Mouse (Mus musculus) forebrain, embryonic 14.5 days (tissue): ENCODE measurements around the gene Arhgap17. TPM values are rescaled to one million over a fixed set of nuclear protein-coding genes. Genes with fewer than 3 reads are reported as not detected.

Experiments
- ATAC-seq: fragments of 200-750 bp; cut with Nextera tagmentation; 2 replicates; pipeline ENCODE4 v1.8.0; 2017; ENCODE audit warnings: mild to moderate bottlenecking, moderate library complexity
- DNase-seq: peaks from one replicate; pipeline ENCODE4 v3.0.0-alpha.2; 2015; ENCODE audit warnings: low spot score
- H3K27ac ChIP-seq: fragments of 300-500 bp; sonication (generic); 2 replicates; pipeline ENCODE4 v1.5.1; 2014; ENCODE audit warnings: low read depth, mild to moderate bottlenecking, control low read depth, low read length, moderate library complexity
- H3K27me3 ChIP-seq: fragments of 300-500 bp; sonication (generic); replicated peaks from 2 replicates; pipeline ENCODE4 v1.6.1; 2014; ENCODE audit warnings: low read length, control low read depth, mixed read lengths; ENCODE audit not compliant: control insufficient read depth, insufficient read depth
- H3K36me3 ChIP-seq: fragments of 300-500 bp; sonication (generic); 2 replicates; pipeline ENCODE4 v1.6.1; 2014; ENCODE audit warnings: low read length, control low read depth; ENCODE audit not compliant: control insufficient read depth, insufficient read depth
- H3K4me1 ChIP-seq: fragments of 300-500 bp; sonication (generic); 2 replicates; pipeline ENCODE4 v1.6.1; 2014; ENCODE audit warnings: antibody characterized with exemption, low read length, control low read depth; ENCODE audit not compliant: control insufficient read depth, insufficient read depth
- H3K4me2 ChIP-seq: fragments of 300-500 bp; sonication (generic); 2 replicates; pipeline ENCODE4 v1.6.1; 2014; ENCODE audit warnings: mild to moderate bottlenecking, control low read depth, low read length
- H3K4me3 ChIP-seq: fragments of 300-500 bp; sonication (generic); 2 replicates; pipeline ENCODE4 v1.5.1; 2014; ENCODE audit warnings: low read depth, low read length, control low read depth
- H3K9ac ChIP-seq: fragments of 300-500 bp; sonication (generic); 2 replicates; pipeline ENCODE4 v1.6.1; 2014; ENCODE audit warnings: mild to moderate bottlenecking, low read length, control low read depth, moderate library complexity
- H3K9me3 ChIP-seq: fragments of 300-500 bp; sonication (generic); replicated peaks from 2 replicates; pipeline ENCODE4 v1.6.1; 2016; ENCODE audit warnings: low read length, control low read depth, mixed read lengths; ENCODE audit not compliant: control insufficient read depth
- WGBS: fragments of 180-500 bp; shearing (Covaris S2); extraction: QIAGEN DNeasy Blood & Tissue Kit; methylation state at CpG from one replicate; pipeline ENCODE4 v1.1.7; 2014; 5-methylcytosine and 5-hydroxymethylcytosine counted together
- polyA plus RNA-seq: library from polyadenylated mRNA; unstranded; fragments of >200 nt; fragmentation: Nextera tagmentation; extraction: Ambion mirVana; gene quantifications from 2 replicates; pipeline ENCODE4 v1.2.1, GENCODE M21; 2014

The Arhgap17 gene
- polyA plus RNA-seq, 1 experiment from 2014 or later: 8.5 TPM

DNA sequence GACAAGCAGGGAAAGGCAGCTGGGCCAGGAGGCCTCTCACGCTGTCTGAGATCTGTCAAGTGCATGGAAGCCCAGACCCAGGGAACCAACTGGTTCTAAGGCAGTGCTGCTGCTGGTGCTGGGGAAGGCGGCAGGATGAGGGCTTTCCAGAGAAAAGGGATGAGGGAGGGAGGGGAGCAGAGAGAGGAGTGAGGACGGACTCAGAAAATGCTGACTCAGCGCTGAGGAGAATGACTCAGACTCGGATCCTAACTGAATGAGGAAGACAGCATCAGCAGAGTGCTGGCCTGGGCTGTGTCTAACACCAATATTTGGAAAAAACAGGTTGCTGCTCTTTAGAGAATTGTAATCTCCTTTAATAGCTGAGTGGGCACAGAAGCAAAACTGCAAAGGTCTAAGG lies 57.9 kb downstream of the Arhgap17 start:
- Histone ChIP-seq H3K4me1 (no peaks in the 10 kb centered on the region), H3K9ac (no peak overlapping the region)
- 70% methylated on average over 5 of the region's 5 CpGs for WGBS

DNA sequence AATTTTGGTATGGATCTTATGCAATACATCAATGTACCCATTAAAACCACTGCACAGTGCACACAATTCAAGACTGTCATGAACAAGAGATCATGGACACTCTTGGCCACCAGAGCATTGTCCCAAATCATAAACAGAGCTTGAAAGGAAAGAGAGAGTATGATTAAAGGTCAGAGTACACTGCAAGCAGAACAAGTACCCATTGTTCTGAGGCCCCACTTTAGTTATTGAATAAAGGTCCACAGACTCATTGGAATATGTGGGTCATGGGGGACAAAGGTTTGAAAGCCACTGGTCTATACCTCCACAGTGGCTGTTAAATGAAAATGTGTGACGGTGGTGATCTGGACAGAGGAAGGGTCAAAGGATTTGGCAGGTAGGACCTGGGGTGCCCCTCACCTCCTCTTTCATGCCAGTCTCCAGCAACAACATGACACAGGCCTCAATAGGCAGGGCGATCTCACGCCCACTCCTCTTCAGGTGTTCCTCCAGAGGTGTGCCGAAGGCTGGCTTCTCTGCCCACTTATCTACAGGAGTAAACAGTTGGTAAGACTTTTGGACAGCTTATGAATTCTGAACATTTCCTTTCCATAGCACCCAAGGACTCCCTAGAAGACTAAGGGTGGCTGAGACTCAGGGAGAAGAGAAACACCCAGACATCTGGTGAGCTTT lies 61.7 kb downstream of the Arhgap17 start:
- no peak for DNase-seq
- no peaks in the 10 kb centered on the region for H3K9me3 ChIP-seq
- H3K4me2 ChIP-seq: no peak overlapping the region
- H3K4me3 ChIP-seq: no peak overlapping the region
- no peak overlapping the region for H3K9ac ChIP-seq
- H3K27me3 ChIP-seq: no peaks in the 10 kb centered on the region
- no peaks in the 10 kb centered on the region for H3K4me1 ChIP-seq
- H3K36me3 ChIP-seq: peaks cover 87% of the 10 kb centered on the region
- WGBS: 94% methylated on average over 4 of the region's 4 CpGs
- no peak overlapping the region for H3K27ac ChIP-seq
- no peak for ATAC-seq

More for the DNA sequence above, 57.9 kb downstream of the Arhgap17 start:
- ATAC-seq (no peak), DNase-seq (no peak)
- Histone ChIP-seq H3K9me3 (no peaks in the 10 kb centered on the region), H3K27ac (no peak overlapping the region), H3K27me3 (no peaks in the 10 kb centered on the region), H3K4me2 (no peak overlapping the region), H3K4me3 (no peak overlapping the region), H3K36me3 (peaks cover 75% of the 10 kb centered on the region)

DNA sequence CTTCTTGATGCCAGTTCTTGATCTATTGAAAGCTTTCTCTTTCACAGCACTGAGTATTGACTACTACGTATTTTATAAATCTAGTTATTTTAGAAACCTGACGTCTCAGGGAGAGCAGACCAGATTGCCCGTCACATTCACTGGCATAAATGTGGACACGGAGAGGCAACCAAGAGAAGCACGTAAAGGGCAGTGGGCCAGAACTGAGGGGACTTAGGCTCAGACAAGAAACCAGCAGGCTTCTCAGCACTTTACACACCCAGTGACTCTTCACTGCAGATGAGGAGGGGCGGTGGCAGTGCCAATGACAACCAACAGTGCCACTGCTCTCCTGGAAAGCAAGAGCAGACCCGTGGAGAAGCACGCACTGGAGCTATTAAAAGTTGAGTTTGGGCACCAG lies 62.5 kb downstream of the Arhgap17 start:
- Histone ChIP-seq H3K9ac (no peak overlapping the region), H3K4me2 (no peak overlapping the region), H3K4me1 (no peaks in the 10 kb centered on the region), H3K27ac (no peak overlapping the region), H3K9me3 (no peaks in the 10 kb centered on the region), H3K4me3 (no peak overlapping the region), H3K36me3 (peaks cover 84% of the 10 kb centered on the region), H3K27me3 (no peaks in the 10 kb centered on the region)
- 97% methylated on average over 8 of the region's 8 CpGs for WGBS
- ATAC-seq: no peak
- DNase-seq: no peak

DNA sequence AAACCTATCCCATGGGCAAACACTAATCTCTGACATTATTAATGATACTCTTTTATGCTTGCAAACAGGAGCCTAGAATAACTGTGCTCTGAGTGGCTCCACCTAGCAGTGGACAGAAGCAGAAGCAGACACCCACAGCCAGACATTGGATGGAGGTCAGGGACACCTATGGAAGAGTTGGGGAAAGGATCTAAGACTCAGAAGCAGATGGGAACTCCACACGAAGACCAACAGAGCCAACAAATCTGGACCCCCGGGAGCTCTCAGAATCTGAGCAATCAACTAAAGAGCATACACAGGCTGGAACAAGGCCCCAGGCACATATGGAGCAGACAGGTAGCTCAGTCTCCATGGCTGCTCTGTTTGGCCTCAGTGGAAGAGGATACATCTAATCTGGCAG lies 64.3 kb downstream of the Arhgap17 start:
- 84% methylated on average over 2 of the region's 2 CpGs for WGBS
- no peak for ATAC-seq
- no peak for DNase-seq
- peaks cover 70% of the 10 kb centered on the region for H3K36me3 ChIP-seq
- no peak overlapping the region for H3K4me3 ChIP-seq
- no peaks in the 10 kb centered on the region for H3K4me1 ChIP-seq
- no peak overlapping the region for H3K4me2 ChIP-seq
- no peaks in the 10 kb centered on the region for H3K27me3 ChIP-seq
- H3K9ac ChIP-seq: no peak overlapping the region
- H3K9me3 ChIP-seq: no peaks in the 10 kb centered on the region
- H3K27ac ChIP-seq: no peak overlapping the region

DNA sequence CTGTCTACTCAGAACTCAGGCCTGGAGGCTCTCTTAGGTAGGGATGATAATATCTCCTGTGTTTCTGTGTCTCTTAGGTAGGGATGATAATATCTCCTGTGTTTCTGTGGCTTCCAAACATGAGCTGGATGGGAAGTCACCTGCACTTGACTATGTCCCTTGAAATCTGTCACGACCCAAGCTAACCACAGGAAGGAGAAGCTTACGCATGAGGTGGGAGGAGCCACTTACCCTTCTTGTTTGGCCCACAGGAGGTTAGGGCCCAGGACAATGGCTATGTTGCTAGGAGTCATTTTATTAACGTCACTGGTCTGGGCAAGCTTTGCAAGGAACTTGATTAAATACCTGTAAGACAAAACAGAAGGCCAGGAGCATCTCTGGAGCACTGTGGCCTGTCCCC lies 69.5 kb downstream of the Arhgap17 start:
- H3K36me3 ChIP-seq: peaks cover 58% of the 10 kb centered on the region
- WGBS: 73% methylated on average over 3 of the region's 3 CpGs
- no peak overlapping the region for H3K9ac ChIP-seq
- DNase-seq: no peak
- no peaks in the 10 kb centered on the region for H3K4me1 ChIP-seq
- no peak overlapping the region for H3K4me3 ChIP-seq
- H3K27ac ChIP-seq: no peak overlapping the region
- no peaks in the 10 kb centered on the region for H3K27me3 ChIP-seq
- H3K9me3 ChIP-seq: no peaks in the 10 kb centered on the region
- ATAC-seq: no peak
- no peak overlapping the region for H3K4me2 ChIP-seq

DNA sequence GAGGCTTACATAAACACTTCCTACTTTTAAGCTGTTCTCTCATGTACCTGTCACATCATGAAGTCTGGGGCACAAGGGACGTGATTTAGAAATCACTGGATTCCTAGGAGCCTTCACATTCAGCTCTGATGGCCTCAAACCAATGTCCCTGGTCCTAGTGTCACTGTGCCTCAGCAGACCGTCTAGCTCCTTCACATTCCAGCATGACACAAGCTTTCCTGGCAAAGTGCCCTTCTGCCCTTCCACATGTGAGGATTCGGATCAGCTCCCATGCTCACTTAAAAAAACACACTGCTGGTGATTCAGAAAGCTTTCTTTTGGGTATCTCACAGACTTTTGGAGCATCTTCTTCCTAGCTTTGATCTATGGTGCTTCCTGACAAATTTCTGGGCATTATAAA lies 71.5 kb downstream of the Arhgap17 start:
- H3K27me3 ChIP-seq: no peaks in the 10 kb centered on the region
- peak; percentile 11 for DNase-seq
- H3K9me3 ChIP-seq: no peaks in the 10 kb centered on the region
- no peak overlapping the region for H3K9ac ChIP-seq
- H3K36me3 ChIP-seq: peaks cover 61% of the 10 kb centered on the region
- ATAC-seq: no peak
- no peak overlapping the region for H3K27ac ChIP-seq
- no peak overlapping the region for H3K4me2 ChIP-seq
- WGBS: 72% methylated on average over 3 of the region's 3 CpGs
- no peak overlapping the region for H3K4me3 ChIP-seq
- no peaks in the 10 kb centered on the region for H3K4me1 ChIP-seq

DNA sequence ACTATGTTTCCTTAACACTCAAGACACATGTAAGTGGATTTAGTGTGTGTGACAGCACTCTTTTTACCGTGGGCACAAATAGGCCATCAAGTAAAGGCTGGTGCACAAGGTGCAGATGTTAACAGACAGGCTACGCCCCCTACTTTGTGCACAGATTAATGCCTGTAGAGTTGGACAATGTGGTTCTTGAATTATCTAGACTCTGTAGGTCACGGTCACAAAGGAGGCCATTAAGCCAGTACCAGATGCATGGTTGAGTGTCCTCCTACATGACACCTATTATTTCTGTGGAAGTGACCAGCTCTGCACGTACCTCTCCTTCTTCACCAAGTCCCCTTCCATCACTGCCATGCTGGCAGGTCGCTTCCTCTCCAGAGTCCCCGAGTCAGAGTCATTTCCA lies 73.6 kb downstream of the Arhgap17 start:
- Histone ChIP-seq H3K4me1 (no peaks in the 10 kb centered on the region), H3K36me3 (peaks cover 75% of the 10 kb centered on the region), H3K9me3 (no peaks in the 10 kb centered on the region), H3K4me2 (no peak overlapping the region), H3K27ac (no peak overlapping the region), H3K27me3 (no peaks in the 10 kb centered on the region), H3K4me3 (no peak overlapping the region), H3K9ac (no peak overlapping the region)
- DNase-seq: no peak
- whole genome bisulfite sequencing: 75% methylated on average over 6 of the region's 6 CpGs
- no peak for ATAC-seq

DNA sequence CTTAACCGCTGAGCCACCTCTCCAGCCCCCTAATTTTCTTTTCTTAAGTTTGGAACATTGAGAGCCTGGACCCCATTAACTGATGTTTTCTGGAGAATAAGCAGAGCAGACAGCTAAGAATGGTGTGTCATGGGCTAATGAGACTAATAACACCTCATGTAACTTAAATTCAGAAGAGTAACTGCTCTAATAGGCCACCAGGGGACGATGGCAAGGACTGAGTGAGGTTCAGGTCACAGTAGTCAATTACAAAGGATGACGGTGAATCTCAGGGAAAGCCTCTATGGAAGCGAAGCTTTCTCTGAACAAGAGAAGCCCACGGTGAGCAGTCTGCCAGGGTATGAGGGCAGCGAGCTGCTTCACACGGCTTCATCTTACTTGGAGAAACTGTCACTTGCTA lies 74.3 kb downstream of the Arhgap17 start:
- no peak overlapping the region for H3K4me3 ChIP-seq
- no peaks in the 10 kb centered on the region for H3K4me1 ChIP-seq
- no peak for DNase-seq
- H3K9me3 ChIP-seq: no peaks in the 10 kb centered on the region
- H3K27me3 ChIP-seq: no peaks in the 10 kb centered on the region
- H3K27ac ChIP-seq: no peak overlapping the region
- H3K4me2 ChIP-seq: no peak overlapping the region
- 81% methylated on average over 7 of the region's 7 CpGs for WGBS
- no peak overlapping the region for H3K9ac ChIP-seq
- H3K36me3 ChIP-seq: peaks cover 79% of the 10 kb centered on the region
- no peak for ATAC-seq

DNA sequence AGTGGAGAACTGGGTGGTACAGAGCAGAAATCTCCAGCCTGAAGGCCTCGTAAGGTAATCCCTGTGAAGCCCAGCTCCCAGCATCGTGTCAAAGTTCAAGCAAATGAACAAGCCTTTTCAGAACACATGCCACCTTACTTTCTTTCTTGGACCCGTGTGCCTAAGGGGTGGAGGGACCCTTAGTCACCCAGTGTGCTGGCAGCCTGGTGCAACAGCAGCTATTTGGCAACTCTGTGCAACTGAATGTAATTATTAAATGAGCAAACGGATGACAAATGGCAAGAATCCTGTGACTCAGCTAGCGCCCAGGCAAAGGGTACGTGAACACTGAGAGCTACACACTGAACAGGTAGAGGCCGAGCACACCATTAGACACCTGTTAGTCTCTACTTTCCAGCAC lies 75.8 kb downstream of the Arhgap17 start:
- ATAC-seq: no peak
- H3K36me3 ChIP-seq: peaks cover 76% of the 10 kb centered on the region
- WGBS: 93% methylated on average over 7 of the region's 7 CpGs

More for the DNA sequence above, 75.8 kb downstream of the Arhgap17 start:
- no peaks in the 10 kb centered on the region for H3K9me3 ChIP-seq
- H3K4me1 ChIP-seq: no peaks in the 10 kb centered on the region
- no peaks in the 10 kb centered on the region for H3K27me3 ChIP-seq
- no peak overlapping the region for H3K9ac ChIP-seq
- no peak for DNase-seq
- no peak overlapping the region for H3K4me2 ChIP-seq
- H3K27ac ChIP-seq: no peak overlapping the region
- H3K4me3 ChIP-seq: no peak overlapping the region
